Mouse (Mus musculus) brown adipose tissue, adult 24 weeks (tissue): ENCODE measurements at regions not wholly inside any gene's neighbourhood (a gene's known extent, or its start where the extent isn't known, plus 50 kb on each side); places are given as distances from the start of the nearest gene placed in this dataset.

Experiments used
- H3K27ac ChIP-seq: fragments of 200-500 bp; replicated peaks from 2 replicates; pipeline ENCODE4 v1.5.1; 2012; ENCODE audit warnings: low read depth, mild to moderate bottlenecking, low read length
- H3K4me1 ChIP-seq: fragments of 200-500 bp; 2 replicates; pipeline ENCODE4 v1.6.1; 2012; ENCODE audit warnings: low read length, mixed read lengths; ENCODE audit not compliant: control insufficient read depth, insufficient read depth, insufficient read length
- H3K4me3 ChIP-seq: fragments of 200-500 bp; 2 replicates; pipeline ENCODE4 v1.5.1; 2012; ENCODE audit warnings: low read depth, mild to moderate bottlenecking, low read length, moderate library complexity; ENCODE audit not compliant: insufficient read depth

DNA sequence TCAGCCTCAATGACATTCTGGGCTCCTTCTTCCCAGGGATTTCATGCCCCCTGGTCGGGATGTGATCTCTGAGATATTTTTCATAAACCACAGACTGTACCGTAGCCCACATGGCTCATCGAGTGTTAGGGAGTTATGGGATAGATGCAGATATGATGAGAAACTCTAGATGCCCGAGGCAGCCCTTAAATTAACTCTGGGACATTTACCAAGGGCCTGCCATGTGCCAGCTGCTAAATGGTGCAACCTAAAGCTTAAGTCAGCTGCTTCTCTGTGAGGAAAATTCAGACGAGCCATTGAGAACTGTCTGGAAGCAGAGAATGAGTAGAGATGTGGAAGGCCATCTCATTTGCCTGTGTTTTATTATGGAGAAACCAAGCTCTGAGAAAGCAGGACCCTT, 282.6 kb upstream of the Eif4g2 start:
- Histone ChIP-seq H3K4me3 (no peak overlapping the region), H3K27ac (no peak overlapping the region), H3K4me1 (peaks cover 5% of the 10 kb centered on the region)

DNA sequence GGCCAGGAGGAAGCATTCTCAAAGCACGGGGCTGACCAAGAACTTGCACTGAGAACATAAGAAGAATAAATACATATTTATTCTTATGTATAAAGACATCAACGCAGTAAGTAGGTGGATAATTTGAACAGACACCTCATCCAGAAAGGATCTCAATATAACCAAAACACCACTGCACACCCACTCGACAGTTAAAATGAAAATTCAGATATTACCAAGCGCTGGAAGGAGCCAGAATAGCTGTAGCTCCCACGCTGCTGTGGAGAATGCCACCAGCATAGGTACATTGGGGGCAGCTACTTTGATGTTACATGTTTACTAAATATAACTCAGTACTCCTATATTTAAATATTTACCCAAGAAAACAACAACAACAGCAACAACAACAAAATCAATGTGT, 280.4 kb upstream of the Eif4g2 start:
- no peak overlapping the region for H3K27ac ChIP-seq
- no peaks in the 10 kb centered on the region for H3K4me1 ChIP-seq
- no peak overlapping the region for H3K4me3 ChIP-seq

DNA sequence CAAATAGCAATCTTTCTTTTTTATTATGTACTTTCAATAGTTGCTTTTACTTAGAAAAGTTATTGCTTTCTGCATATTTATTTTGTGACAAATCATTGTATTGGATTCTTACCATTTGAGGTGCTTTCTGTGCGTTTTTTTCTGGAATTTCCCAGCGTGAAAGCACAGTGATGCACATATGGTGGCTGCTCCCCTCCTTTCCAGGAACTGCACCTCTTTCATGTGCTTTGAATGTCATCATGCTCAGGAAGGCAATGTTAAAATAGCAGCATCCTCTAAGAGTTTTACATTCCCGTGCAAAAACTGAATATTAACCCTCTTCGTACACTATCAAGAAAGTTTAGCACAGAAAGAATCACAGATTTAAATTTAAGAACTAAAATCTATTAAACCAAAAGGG, 279.8 kb upstream of the Eif4g2 start:
- H3K27ac ChIP-seq, result no peak overlapping the region
- H3K4me1 ChIP-seq, result no peaks in the 10 kb centered on the region

DNA sequence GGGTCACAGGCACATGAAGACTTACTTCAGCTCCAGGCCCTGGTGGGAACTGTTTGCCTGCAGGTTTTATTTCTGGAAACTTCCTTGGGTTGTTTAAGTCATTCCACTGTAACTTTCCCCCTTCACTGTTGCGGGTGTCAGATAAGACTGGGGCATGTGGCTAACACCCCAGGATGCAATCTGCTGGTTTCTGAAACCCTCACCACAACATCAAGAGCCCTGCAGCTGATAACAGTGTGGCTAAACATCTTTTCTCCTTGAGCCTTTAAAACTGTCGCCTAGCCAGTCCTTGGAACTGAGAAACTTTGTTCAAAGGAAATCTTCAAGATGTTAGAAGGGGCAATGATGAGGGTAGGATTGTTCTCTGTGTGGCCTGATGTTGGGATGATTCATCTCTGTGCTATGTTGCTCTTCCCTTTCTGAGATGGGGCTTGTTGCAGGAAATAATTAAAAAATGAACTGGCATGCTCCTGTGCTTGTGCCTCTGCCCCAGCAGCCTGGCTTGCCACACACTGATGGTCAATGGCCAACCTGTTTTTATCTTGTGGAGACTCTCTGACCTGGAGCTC, 272.3 kb upstream of the Eif4g2 start:
- Histone ChIP-seq H3K27ac (no peak overlapping the region), H3K4me1 (no peaks in the 10 kb centered on the region), H3K4me3 (no peak overlapping the region)

More for the DNA sequence above, 279.8 kb upstream of the Eif4g2 start:
- no peak overlapping the region for H3K4me3 ChIP-seq

DNA sequence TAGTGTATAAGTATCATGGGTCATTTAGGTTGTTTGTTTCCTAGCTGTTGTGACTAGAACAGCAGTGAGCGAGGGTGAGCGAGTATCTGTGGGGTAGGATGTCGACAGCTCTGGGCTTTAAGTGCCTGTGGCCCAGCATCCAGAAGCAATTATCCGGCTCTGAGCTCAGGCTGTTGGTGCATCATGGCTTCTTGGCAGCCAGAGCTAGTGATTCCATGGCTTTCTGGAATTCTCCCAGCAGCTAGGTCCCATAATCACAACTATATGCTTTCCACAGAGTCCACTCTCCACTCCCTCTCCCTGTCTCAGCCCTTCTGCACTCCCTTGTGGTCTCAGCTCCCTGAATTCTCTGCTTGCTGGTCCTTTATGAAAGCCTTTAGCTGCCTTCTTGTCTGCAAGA, 271.2 kb upstream of the Eif4g2 start:
- Histone ChIP-seq H3K4me1 (no peaks in the 10 kb centered on the region), H3K27ac (no peak overlapping the region), H3K4me3 (no peak overlapping the region)

DNA sequence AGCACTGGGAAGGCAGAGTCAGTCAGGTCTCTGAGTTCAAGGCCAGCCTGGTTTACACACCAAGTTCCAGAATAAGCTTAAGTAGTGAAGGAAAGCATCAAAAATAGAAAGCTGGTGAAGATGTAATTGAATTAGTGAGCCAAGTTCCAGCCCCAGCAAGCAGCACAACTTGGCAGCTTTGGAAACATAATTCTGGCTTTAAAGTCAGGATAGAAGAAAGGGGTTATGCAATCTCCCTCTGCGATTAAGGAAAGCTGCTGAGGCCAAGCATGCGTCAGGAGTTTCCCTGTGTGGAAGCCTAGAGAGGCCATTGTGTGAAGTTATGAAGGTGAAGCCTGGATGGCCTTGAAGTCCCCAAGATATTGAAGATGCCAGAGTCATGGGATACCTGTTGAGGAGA, 269.3 kb upstream of the Eif4g2 start:
- Histone ChIP-seq H3K4me3 (no peak overlapping the region), H3K4me1 (no peaks in the 10 kb centered on the region)

DNA sequence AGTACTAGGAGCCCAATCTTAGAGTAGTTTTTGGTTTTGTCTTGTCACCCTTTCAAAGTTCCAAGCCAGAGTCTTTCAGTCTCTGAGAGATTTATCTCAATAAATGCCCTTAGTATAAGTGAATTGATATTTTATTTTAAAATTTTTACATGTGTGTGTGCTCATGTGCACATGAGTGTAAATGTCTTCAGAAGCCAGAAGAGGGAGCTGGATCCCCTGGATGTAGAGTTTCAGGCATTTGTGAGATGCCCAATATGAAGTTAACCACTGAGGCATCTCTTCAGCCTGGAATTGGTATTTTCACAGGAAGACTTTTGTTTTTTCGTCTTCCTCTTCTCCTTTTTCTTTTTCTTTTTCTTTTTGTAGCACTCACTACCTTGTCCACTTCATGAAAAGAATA, 262.3 kb upstream of the Eif4g2 start:
- Histone ChIP-seq H3K27ac (no peak overlapping the region), H3K4me1 (no peaks in the 10 kb centered on the region), H3K4me3 (no peak overlapping the region)

More for the DNA sequence above, 269.3 kb upstream of the Eif4g2 start:
- H3K27ac ChIP-seq, result no peak overlapping the region

DNA sequence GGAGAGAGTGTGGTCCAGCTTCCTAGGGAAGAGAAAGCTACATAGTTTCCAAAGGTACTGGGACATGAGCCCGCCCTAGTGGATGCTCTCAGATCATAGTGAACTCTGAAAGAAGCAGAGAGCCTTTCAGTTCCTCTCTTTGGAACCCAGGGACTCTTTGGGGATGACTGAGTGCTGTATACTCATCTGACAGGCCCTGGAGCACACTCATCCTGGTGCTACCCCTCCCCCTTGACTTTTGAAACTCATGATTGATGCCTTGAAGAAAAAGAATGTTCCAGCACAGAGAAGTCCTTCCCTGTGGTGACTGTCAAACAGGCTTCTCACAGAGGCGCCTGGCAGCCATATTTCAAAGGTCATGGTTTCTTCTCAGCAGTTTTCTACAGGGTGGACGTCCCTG, 254.2 kb upstream of the Eif4g2 start:
- Histone ChIP-seq H3K4me1 (no peaks in the 10 kb centered on the region), H3K4me3 (no peak overlapping the region), H3K27ac (no peak overlapping the region)

DNA sequence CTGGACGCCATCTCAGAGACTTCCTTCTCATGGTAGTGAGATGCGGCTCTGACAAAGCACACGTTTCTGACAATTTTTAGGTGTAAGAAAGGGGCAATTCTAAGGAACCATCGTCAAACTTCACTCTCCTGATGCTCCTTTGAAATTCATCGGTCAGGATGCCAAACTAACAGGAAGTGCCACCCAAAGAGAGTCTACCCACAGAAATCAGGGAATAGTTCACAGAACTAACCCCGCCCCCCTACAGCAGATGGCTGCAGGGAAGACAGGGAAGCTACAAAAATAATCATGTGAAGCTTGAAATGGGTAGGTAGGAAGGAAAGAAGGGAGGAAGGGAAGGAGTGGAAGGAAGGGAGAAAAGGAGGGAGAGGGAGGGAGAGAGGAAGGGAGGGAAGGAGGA, 240.1 kb upstream of the Eif4g2 start:
- no peak overlapping the region for H3K27ac ChIP-seq
- H3K4me1 ChIP-seq, result no peaks in the 10 kb centered on the region
- no peak overlapping the region for H3K4me3 ChIP-seq

DNA sequence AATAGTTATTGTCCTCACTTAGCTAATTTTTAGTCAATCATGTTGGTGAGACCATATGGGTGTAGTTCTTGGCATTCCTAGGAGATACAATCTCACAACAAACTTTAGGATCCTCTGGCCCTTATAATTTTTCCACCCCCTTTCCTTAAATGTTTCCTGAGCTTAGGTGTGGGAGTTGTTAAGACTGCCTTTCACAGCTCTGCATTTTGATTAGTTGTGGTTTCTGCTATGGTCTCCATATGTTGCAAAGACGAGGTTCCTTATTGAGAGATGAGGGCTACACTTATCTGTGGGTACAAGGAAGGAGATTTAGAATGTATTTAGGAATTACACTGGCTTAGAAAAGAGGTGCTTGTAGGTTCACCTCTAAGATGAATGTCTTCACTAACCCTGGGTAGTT, 237.1 kb upstream of the Eif4g2 start:
- no peaks in the 10 kb centered on the region for H3K4me1 ChIP-seq
- no peak overlapping the region for H3K4me3 ChIP-seq
- no peak overlapping the region for H3K27ac ChIP-seq

DNA sequence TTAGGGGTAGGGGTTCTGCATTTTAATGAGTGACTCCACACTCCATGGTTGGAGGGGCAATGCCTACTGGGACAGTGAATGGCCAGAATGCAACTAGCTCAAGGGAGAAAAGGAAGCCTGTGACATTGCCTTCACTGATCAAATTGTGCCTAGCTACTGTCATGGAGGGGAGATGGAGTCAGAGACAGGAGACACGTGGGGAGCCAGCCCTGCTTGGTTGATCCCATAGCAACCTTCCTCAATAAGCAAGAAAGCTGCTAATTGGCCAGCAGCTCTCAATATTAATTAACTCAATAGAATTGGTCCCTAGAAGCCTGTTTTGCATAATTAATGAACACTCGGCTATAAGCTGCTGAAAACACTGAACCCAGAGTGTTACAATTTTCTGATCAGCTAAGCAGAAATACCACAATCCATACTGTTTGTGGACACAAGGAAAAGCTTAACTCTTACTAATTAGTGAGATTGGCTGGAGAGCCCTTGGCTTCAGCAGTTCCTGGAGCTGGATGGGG, 233.7 kb upstream of the Eif4g2 start:
- H3K4me1 ChIP-seq, result no peaks in the 10 kb centered on the region
- no peak overlapping the region for H3K4me3 ChIP-seq
- no peak overlapping the region for H3K27ac ChIP-seq

DNA sequence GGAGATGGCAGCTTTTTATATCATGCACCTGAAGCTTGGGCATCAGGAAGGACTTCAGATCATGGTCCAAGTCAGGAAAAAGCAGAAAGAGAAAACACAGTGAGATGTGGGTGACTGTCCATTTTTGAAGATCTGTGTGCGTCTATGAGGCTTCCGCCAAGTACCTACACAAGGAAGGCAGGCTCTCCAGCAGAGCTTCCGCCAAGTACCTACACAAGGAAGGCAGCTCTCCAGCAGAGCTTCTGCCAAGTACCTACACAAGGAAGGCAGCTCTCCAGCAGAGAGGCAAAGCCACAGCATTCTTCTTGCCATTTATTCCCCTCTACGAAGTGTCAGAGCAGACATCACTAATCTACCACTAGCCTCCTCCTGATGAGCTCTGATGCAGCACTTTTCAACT, 231.1 kb upstream of the Eif4g2 start:
- Histone ChIP-seq H3K4me3 (no peak overlapping the region), H3K4me1 (no peaks in the 10 kb centered on the region), H3K27ac (no peak overlapping the region)

DNA sequence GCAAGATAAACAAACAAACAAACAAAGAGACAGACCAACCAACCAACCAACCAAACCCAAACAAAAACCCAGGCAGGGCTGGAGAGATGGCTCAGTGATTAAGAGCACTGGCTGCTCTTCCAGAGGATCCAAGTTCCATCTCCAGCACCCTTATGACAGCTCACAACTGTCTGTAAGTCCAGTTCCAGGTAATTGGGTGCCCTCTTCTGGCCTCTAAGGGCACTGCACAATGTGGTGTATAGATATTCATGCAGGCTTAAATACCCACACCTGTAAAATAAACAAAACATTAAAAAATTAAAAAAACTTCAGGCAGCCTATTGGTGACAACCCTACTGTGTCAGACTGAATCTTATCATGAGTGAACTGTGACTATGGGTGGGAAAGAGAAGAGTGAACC, 222.4 kb upstream of the Eif4g2 start:
- Histone ChIP-seq H3K27ac (no peak overlapping the region), H3K4me3 (no peak overlapping the region), H3K4me1 (no peaks in the 10 kb centered on the region)

DNA sequence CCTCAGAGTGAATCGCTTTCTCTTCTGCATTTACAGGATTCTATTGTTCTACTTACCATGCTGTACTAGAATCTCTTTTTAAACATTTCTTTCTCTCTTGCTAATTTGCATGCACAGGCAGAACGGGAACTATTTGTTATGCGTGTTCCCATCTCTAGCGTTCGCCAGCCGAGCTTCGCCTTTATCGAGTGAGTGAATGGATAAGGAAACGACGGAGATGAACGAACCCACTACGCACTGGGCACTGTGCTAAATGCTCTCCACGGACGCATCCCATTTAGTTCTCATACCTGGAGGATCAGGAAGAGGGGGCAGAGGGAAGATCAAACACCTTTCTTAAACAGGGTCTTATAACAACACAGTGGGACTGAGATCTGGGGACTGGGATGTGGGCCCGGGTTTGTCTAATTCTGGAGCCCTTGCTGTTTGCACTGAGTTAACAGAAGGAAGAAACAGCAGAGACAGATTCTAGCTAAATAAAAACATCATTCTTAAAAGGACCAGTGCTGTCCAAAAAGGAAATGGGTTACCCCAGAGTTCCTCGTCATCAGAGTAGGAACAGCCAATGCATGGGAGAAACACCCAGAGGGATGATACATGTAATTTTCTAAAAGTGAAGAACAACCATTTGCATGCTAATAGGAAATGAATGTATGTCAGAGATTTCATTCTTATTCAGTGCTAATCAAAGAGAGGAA, 219.1 kb upstream of the Eif4g2 start:
- H3K27ac ChIP-seq, result no peak overlapping the region
- H3K4me1 ChIP-seq, result no peaks in the 10 kb centered on the region
- H3K4me3 ChIP-seq, result no peak overlapping the region

DNA sequence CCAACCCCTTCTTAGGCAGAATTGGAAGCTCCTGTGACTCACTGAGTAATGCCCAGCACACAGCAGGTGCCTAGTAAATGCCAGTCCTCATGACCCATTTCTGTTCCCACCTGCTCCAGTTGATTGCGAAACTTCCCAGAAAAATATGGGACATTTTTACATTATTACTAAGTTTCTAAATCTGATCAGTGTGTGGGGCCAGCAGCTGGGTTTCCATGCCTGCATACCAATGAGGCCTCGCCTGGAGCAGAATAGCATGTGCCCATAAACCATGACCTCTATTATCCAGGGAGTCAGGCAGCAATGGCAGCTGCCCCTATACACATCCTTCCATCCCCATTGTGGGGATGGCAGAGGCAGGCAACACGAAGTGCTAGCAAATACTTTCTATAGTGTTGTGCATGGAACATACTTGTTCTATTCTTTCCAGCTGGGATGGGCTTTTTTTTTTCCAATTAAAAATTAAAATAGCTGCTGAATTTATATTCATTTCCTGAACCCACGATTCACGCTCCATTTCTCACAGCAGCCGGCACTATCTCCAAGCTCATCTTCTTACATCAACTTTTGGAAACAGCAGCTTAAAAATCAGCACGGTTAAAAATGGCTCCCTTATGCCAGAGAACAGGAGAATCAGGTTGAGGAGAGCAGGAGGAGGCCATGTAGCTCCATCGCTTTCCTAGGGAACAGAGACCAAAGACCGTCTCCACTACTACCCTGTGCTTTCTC, 214.5 kb upstream of the Eif4g2 start:
- Histone ChIP-seq H3K4me3 (no peak overlapping the region), H3K4me1 (no peaks in the 10 kb centered on the region), H3K27ac (no peak overlapping the region)
